ENCODE assay signal across 20 mouse cellular contexts in the genomic region with DNA sequence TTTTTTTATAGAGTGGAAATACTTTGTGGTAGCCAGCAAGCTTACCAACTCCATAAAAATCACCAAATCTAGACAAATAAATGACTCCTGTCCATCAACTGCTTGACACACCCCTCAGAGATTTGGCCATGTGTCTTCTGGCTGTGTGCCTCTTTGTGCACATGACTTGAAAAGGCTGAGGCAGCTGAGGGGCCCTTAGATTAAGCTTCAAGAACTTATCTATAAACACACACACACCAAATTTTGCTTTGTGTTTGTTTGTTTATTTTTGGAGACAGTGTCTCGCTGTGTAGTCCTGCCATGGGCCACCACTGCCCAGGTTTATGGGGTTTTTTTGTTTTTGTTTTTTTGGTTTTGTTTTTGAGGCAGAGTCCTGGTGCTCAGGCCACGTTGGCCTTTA. TPM values are rescaled to one million over a fixed set of nuclear protein-coding genes. Genes with fewer than 3 reads are reported as not detected.
DNase-seq lines count a peak whose midpoint lies in the region; ATAC-seq lines count a peak whose summit lies in the region.
"Had no signal": no experiment of that assay in that cellular context is flagged by ENCODE, and none has a peak within 500 bp of the region (broad histone marks: within the 10 kb centered on the region; RNA-seq: fewer than 3 reads in every experiment).

No protein-coding gene starts in this region.

- peaks cover 21% of the 10 kb centered on the region for H3K4me1 ChIP-seq in heart, embryonic 10.5 days
- H3K4me1 ChIP-seq in liver, embryonic 11.5 days (replicated peaks; ENCODE audit: control insufficient read depth, insufficient read depth, low read length) = peaks cover 36% of the 10 kb centered on the region
- H3K4me1 ChIP-seq in hindbrain, embryonic 16.5 days (ENCODE audit: control insufficient read depth, insufficient read depth, low read depth, low read length) = peaks cover 6% of the 10 kb centered on the region
- H3K4me1 ChIP-seq in forebrain, embryonic 16.5 days (replicated peaks; ENCODE audit: control insufficient read depth, insufficient read depth, low read length) = peaks cover 7% of the 10 kb centered on the region

- intact Hi-C loops in heart, postnatal 14 days (cut with DNase I) = loop anchor here (5.0 to 10.0 kb wide), 2 partner anchors 142 to 265 kb away; partner anchors contain the start of gene Cnot8

- H3K27ac ChIP-seq in heart, embryonic 10.5 days = peak overlapping the region; percentile 57; the same call in 1 of the 2 replicates
- H3K27ac ChIP-seq in liver, embryonic 11.5 days (ENCODE audit: low read depth, low read length) = peak overlapping the region; percentile 70
- H3K27ac ChIP-seq in hindbrain, embryonic 16.5 days (ENCODE audit: low read depth, low read length) = no peak overlapping the region
- H3K27ac ChIP-seq in forebrain, embryonic 16.5 days (ENCODE audit: low read length) = no peak overlapping the region
- H3K27ac ChIP-seq: embryonic facial prominence, embryonic 15.5 days; forebrain, embryonic 13.5 days; heart, adult 2 months; limb, embryonic 13.5 days; lung, embryonic 15.5 days; midbrain, embryonic 13.5 days; neural tube, embryonic 12.5 days had no signal

- no peaks in the 10 kb centered on the region for H3K9me3 ChIP-seq in heart, embryonic 10.5 days
- no peaks in the 10 kb centered on the region for H3K9me3 ChIP-seq in liver, embryonic 11.5 days (ENCODE audit: control insufficient read depth, low read length)
- no peaks in the 10 kb centered on the region for H3K9me3 ChIP-seq in hindbrain, embryonic 16.5 days (ENCODE audit: control insufficient read depth, low read length)
- H3K9me3 ChIP-seq in forebrain, embryonic 16.5 days (ENCODE audit: control insufficient read depth, low read length) = no peaks in the 10 kb centered on the region
- H3K9me3 ChIP-seq: embryonic facial prominence, embryonic 15.5 days; forebrain, embryonic 13.5 days; limb, embryonic 13.5 days; lung, embryonic 15.5 days; midbrain, embryonic 13.5 days; neural tube, embryonic 12.5 days had no signal

- H3K27me3 ChIP-seq in heart, embryonic 10.5 days (ENCODE audit: insufficient read depth, poor library complexity, severe bottlenecking) = peaks cover 10% of the 10 kb centered on the region
- no peaks in the 10 kb centered on the region for H3K27me3 ChIP-seq in liver, embryonic 11.5 days (replicated peaks; ENCODE audit: control insufficient read depth, insufficient read depth, low read length)
- no peaks in the 10 kb centered on the region for H3K27me3 ChIP-seq in hindbrain, embryonic 16.5 days (replicated peaks; ENCODE audit: control insufficient read depth, insufficient read depth, low read length)
- H3K27me3 ChIP-seq in forebrain, embryonic 16.5 days (replicated peaks; ENCODE audit: control insufficient read depth, insufficient read depth, low read length) = no peaks in the 10 kb centered on the region
- H3K27me3 ChIP-seq: embryonic facial prominence, embryonic 15.5 days; forebrain, embryonic 13.5 days; limb, embryonic 13.5 days; lung, embryonic 15.5 days; midbrain, embryonic 13.5 days; neural tube, embryonic 12.5 days had no signal

- H3K4me3 ChIP-seq in heart, embryonic 10.5 days = no peak overlapping the region
- no peak overlapping the region for H3K4me3 ChIP-seq in liver, embryonic 11.5 days (ENCODE audit: low read depth, low read length)
- H3K4me3 ChIP-seq in hindbrain, embryonic 16.5 days (ENCODE audit: low read length) = no peak overlapping the region
- H3K4me3 ChIP-seq in forebrain, embryonic 16.5 days (replicated peaks; ENCODE audit: low read length) = no peak overlapping the region
- H3K4me3 ChIP-seq: embryonic facial prominence, embryonic 15.5 days; forebrain, embryonic 13.5 days; heart, adult 2 months; limb, embryonic 13.5 days; lung, embryonic 15.5 days; midbrain, embryonic 13.5 days; neural tube, embryonic 12.5 days had no signal

- H3K36me3 ChIP-seq in heart, embryonic 10.5 days = no peaks in the 10 kb centered on the region
- H3K36me3 ChIP-seq in liver, embryonic 11.5 days (ENCODE audit: control insufficient read depth, insufficient read depth, low read length) = no peaks in the 10 kb centered on the region
- H3K36me3 ChIP-seq in hindbrain, embryonic 16.5 days (ENCODE audit: control insufficient read depth, insufficient read depth, low read length) = no peaks in the 10 kb centered on the region
- no peaks in the 10 kb centered on the region for H3K36me3 ChIP-seq in forebrain, embryonic 16.5 days (ENCODE audit: control insufficient read depth, insufficient read depth)
- H3K36me3 ChIP-seq: embryonic facial prominence, embryonic 15.5 days; limb, embryonic 13.5 days; lung, embryonic 15.5 days; midbrain, embryonic 13.5 days; neural tube, embryonic 12.5 days had no signal

- H3K9ac ChIP-seq in liver, embryonic 11.5 days (ENCODE audit: low read depth, low read length) = no peak overlapping the region
- no peak overlapping the region for H3K9ac ChIP-seq in hindbrain, embryonic 16.5 days (ENCODE audit: low read depth, low read length)
- H3K9ac ChIP-seq in forebrain, embryonic 16.5 days (replicated peaks; ENCODE audit: low read depth, low read length) = no peak overlapping the region
- H3K9ac ChIP-seq: embryonic facial prominence, embryonic 15.5 days; forebrain, embryonic 13.5 days; limb, embryonic 13.5 days; lung, embryonic 15.5 days; midbrain, embryonic 13.5 days; neural tube, embryonic 12.5 days had no signal

- 80% methylated on average over 2 of the region's 2 CpGs for WGBS in heart, embryonic 10.5 days
- WGBS in liver, embryonic 11.5 days = 54% methylated on average over 2 of the region's 2 CpGs
- WGBS in hindbrain, embryonic 16.5 days = 78% methylated on average over 2 of the region's 2 CpGs
- 91% methylated on average over 2 of the region's 2 CpGs for WGBS in forebrain, embryonic 16.5 days

- no peak overlapping the region; the same call in 1 of the 2 replicates for H3K4me2 ChIP-seq in liver, embryonic 11.5 days
- H3K4me2 ChIP-seq in hindbrain, embryonic 16.5 days (ENCODE audit: low read length) = no peak overlapping the region
- no peak overlapping the region for H3K4me2 ChIP-seq in forebrain, embryonic 16.5 days (ENCODE audit: low read length)
- H3K4me2 ChIP-seq: embryonic facial prominence, embryonic 15.5 days; forebrain, embryonic 13.5 days; limb, embryonic 13.5 days; lung, embryonic 15.5 days; midbrain, embryonic 13.5 days; neural tube, embryonic 12.5 days had no signal

- peak; percentile 39 for ATAC-seq in liver, embryonic 11.5 days (replicated peaks; ENCODE audit: low FRiP score)
- ATAC-seq in megakaryocyte progenitor cell, adult 5-6 weeks (replicated peaks; ENCODE audit: poor library complexity) = peak; percentile 48
- no peak for ATAC-seq in hindbrain, embryonic 16.5 days
- no peak for ATAC-seq in forebrain, embryonic 16.5 days
- ATAC-seq: CD4-positive, CD25-positive, alpha-beta regulatory T cell, adult 4 months; forebrain, embryonic 13.5 days; midbrain, embryonic 13.5 days had no signal

- peak; percentile 85 for DNase-seq in heart, embryonic 10.5 days (ENCODE audit: low spot score)
- DNase-seq in heart, postnatal 14 days = no peak
- DNase-seq in adipocyte (ENCODE audit: low spot score) = peak; percentile 41
- DNase-seq in liver, embryonic 11.5 days (ENCODE audit: low spot score) = no peak
- DNase-seq: cerebellum, postnatal 10 days; gastrocnemius, postnatal 25 days; heart, adult 2 months; heart, postnatal 4 days; kidney, adult 11 months; thymus, postnatal 14 days had no signal

RNA-seq across cellular contexts. Expression of gene Larp1, which starts 48.9 kb away (rescaled TPM):
- 18.3 and 21.8 TPM in 2 replicates for polyA plus RNA-seq in heart, embryonic 10.5 days (2016; fragmentation: Nextera tagmentation; extraction: Ambion mirVana)
- 10 to 100 TPM; 49.8 to 52.8 TPM for total RNA-seq in heart, postnatal 14 days (2021)
- 37.2 and 43.0 TPM in 2 replicates for polyA plus RNA-seq in liver, embryonic 11.5 days (2014; fragmentation: Nextera tagmentation; extraction: Ambion mirVana)
- 134 and 142 TPM in 2 replicates for total RNA-seq in megakaryocyte progenitor cell, adult 5-6 weeks (2015)
- total RNA-seq in megakaryocyte progenitor cell, adult 5-6 weeks (2017) = 52.9 and 67.5 TPM in 2 replicates
- polyA plus RNA-seq in hindbrain, embryonic 16.5 days (2015; fragmentation: Nextera tagmentation; extraction: Ambion mirVana) = 17.3 and 18.0 TPM in 2 replicates
- polyA plus RNA-seq in forebrain, embryonic 16.5 days (2015; fragmentation: Nextera tagmentation; extraction: Ambion mirVana) = 17.5 and 18.5 TPM in 2 replicates

Comparison
In these comparisons a context has a peak if more than half of its experiments do, and no peak if none do; other contexts are left out.
1. DNase-seq: peak in heart, embryonic 10.5 days (single experiment) and adipocyte (single experiment); none in heart, postnatal 14 days (0 of 2) and liver, embryonic 11.5 days (single experiment).
2. H3K27ac ChIP-seq: peak in heart, embryonic 10.5 days (single experiment) and liver, embryonic 11.5 days (single experiment); none in hindbrain, embryonic 16.5 days (single experiment) and forebrain, embryonic 16.5 days (single experiment).
3. ATAC-seq: peak in liver, embryonic 11.5 days (single experiment) and megakaryocyte progenitor cell, adult 5-6 weeks (single experiment); none in hindbrain, embryonic 16.5 days (single experiment) and forebrain, embryonic 16.5 days (single experiment).